9 mouse cellular contexts compared by ENCODE assay signal in the genomic region with DNA sequence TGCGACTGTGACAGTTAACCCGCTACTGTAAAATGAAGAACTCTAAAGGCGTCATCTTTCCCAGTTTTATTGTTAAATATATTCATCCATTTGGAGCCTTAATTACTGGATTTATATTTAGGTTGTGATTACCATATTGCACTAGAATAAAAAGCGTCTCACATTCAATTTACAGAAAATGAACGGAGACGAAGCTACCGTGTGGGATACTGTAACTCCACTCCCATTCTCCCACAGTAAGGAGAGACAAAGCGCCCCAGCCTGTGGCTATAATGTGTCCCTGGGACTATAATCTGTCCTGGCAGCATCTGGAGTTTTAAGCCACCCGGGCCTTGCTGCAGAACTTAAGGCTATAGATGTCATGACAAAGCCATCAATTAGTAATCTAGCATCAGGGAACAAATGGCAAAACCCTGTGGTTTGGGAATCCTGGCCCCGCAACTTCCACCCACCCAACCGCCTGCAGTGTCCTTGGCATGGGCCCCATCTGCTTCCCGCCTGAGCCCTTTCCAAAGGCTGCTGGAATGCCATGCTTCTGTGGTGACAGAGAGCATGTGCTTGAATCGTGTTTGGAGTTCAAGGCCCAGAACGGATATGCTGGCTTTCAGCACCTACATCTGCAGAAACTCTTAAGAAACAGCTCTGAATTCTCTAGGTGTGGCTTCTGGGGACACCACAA.
A peak's percentile ranks its signal among the peaks of the same experiment; 100 is the strongest.
DNase-seq lines count a peak whose midpoint lies in the region; ATAC-seq lines count a peak whose summit lies in the region.
"Had no signal": no experiment of that assay in that cellular context is flagged by ENCODE, and none has a peak within 500 bp of the region (broad histone marks: within the 10 kb centered on the region; RNA-seq: fewer than 3 reads in every experiment).

No protein-coding gene starts in this region.

- H3K9ac ChIP-seq in neural tube, embryonic 13.5 days, result no peak overlapping the region
- H3K9ac ChIP-seq in intestine, embryonic 15.5 days, result no peak overlapping the region

- H3K4me3 ChIP-seq in neural tube, embryonic 13.5 days, result no peak overlapping the region
- no peak overlapping the region for H3K4me3 ChIP-seq in intestine, embryonic 15.5 days (replicated peaks)

- H3K36me3 ChIP-seq in neural tube, embryonic 13.5 days, result no peaks in the 10 kb centered on the region
- H3K36me3 ChIP-seq in intestine, embryonic 15.5 days, result no peaks in the 10 kb centered on the region

- no peaks in the 10 kb centered on the region for H3K27me3 ChIP-seq in neural tube, embryonic 13.5 days
- H3K27me3 ChIP-seq in intestine, embryonic 15.5 days (replicated peaks), result no peaks in the 10 kb centered on the region
- H3K27me3 ChIP-seq: Patski had no signal

- peak; percentile 69; the same call in 1 of the 2 replicates for ATAC-seq in neural tube, embryonic 13.5 days (ENCODE audit: low read depth)
- ATAC-seq in intestine, embryonic 15.5 days, result no peak
- ATAC-seq: Patski had no signal

- no peak overlapping the region for H3K4me2 ChIP-seq in neural tube, embryonic 13.5 days
- no peak overlapping the region for H3K4me2 ChIP-seq in intestine, embryonic 15.5 days (replicated peaks)

- H3K27ac ChIP-seq in neural tube, embryonic 13.5 days (replicated peaks), result peak overlapping the region; percentile 55
- no peak overlapping the region for H3K27ac ChIP-seq in intestine, embryonic 15.5 days

- peak; percentile 98 for DNase-seq in heart, adult 11 months
- DNase-seq in heart, adult 8-10 months (ENCODE audit: low spot score), result no peak
- DNase-seq in ES-CJ7 (ENCODE audit: low read depth, low spot score), result peak; percentile 12
- DNase-seq in gastrocnemius, adult 18-20 months (ENCODE audit: low spot score), result peak; percentile 42
- DNase-seq in layer of hippocampus, adult 11-12 months (ENCODE audit: low spot score), result peak; percentile 62
- no peak for DNase-seq in urinary bladder, postnatal 25 days (ENCODE audit: low spot score)

- H3K9me3 ChIP-seq in neural tube, embryonic 13.5 days, result no peaks in the 10 kb centered on the region
- no peaks in the 10 kb centered on the region for H3K9me3 ChIP-seq in intestine, embryonic 15.5 days

- H3K4me1 ChIP-seq in neural tube, embryonic 13.5 days (replicated peaks), result peaks cover 33% of the 10 kb centered on the region
- H3K4me1 ChIP-seq in intestine, embryonic 15.5 days (replicated peaks), result peaks cover 19% of the 10 kb centered on the region

- WGBS in neural tube, embryonic 13.5 days, result 42% methylated on average over 14 of the region's 14 CpGs
- WGBS in intestine, embryonic 15.5 days, result 80% methylated on average over 14 of the region's 14 CpGs

Comparison
In these comparisons a context has a peak if more than half of its experiments do, and no peak if none do; other contexts are left out.
1. DNase-seq: peak in heart, adult 11 months (single experiment), ES-CJ7 (single experiment), gastrocnemius, adult 18-20 months (single experiment) and layer of hippocampus, adult 11-12 months (single experiment); none in heart, adult 8-10 months (single experiment) and urinary bladder, postnatal 25 days (single experiment).